Mouse (Mus musculus): ENCODE data around the gene Cyp4f18. TPM values are rescaled to one million over a fixed set of nuclear protein-coding genes. Genes with fewer than 3 reads are reported as not detected.
"Not testable (repeated sequence)": the region's sequence is repeated elsewhere in the genome, so short reads cannot be mapped to it uniquely, and the experiment has no call there.

Cyp4f18 gene
- polyA plus RNA-seq, 1 experiment from 2014 or later = 0.73 TPM

GRCm38 (mm10) chr8:71961796-71962195 lies 47.6 kb downstream of the Cyp4f18 start:
- no peak overlapping the region for H3K4me3 ChIP-seq (ENCODE audit: control insufficient read depth in 1 of 2, insufficient read depth in 1 of 2, low read depth in 1 of 2, low read length in 2 of 2)
- no peaks in the 10 kb centered on the region for H3K27me3 ChIP-seq (ENCODE audit: control insufficient read depth, insufficient read depth, low read length)
- H3K4me1 ChIP-seq (ENCODE audit: control insufficient read depth in 2 of 2, insufficient read depth in 2 of 2, low read length in 2 of 2) = peaks cover 0 to 4% of the 10 kb centered on the region in 2 experiments; a peak in 1 of 4 replicates
- no peak for ATAC-seq (ENCODE audit: insufficient number of reproducible peaks, insufficient read depth, low FRiP score, low read depth)
- H3K27ac ChIP-seq (replicated peaks in 1 of 2; ENCODE audit: control insufficient read depth in 1 of 2, insufficient read depth in 1 of 2, low read depth in 2 of 2, low read length in 2 of 2) = no peak overlapping the region
- H3K9me3 ChIP-seq (ENCODE audit: control insufficient read depth, low read length) = peaks cover 5% of the 10 kb centered on the region; the same call in 1 of the 2 replicates
- peaks cover 22% of the 10 kb centered on the region for H3K36me3 ChIP-seq (ENCODE audit: control insufficient read depth, insufficient read depth, low read length)
- no peak overlapping the region for H3K9ac ChIP-seq (ENCODE audit: low read length)
- WGBS = 84% methylated on average over 5 of the region's 5 CpGs
- no peak overlapping the region for H3K4me2 ChIP-seq (ENCODE audit: low read length)

- Histone ChIP-seq H3K27me3 (ENCODE audit: control insufficient read depth, insufficient read depth, low read length) (no peaks in the 10 kb centered on the region), H3K9me3 (ENCODE audit: control insufficient read depth, low read length) (no peaks in the 10 kb centered on the region), H3K4me2 (ENCODE audit: low read length) (no peak overlapping the region), H3K36me3 (ENCODE audit: control insufficient read depth, insufficient read depth, low read length) (peaks cover 9% of the 10 kb centered on the region), H3K9ac (ENCODE audit: low read length) (no peak overlapping the region), H3K27ac (replicated peaks in 1 of 2; ENCODE audit: control insufficient read depth in 1 of 2, insufficient read depth in 1 of 2, low read depth in 2 of 2, low read length in 2 of 2) (no peak overlapping the region), H3K4me1 (ENCODE audit: control insufficient read depth in 2 of 2, insufficient read depth in 2 of 2, low read length in 2 of 2) (peaks cover 0 to 4% of the 10 kb centered on the region in 2 experiments; a peak in 1 of 4 replicates), H3K4me3 (ENCODE audit: control insufficient read depth in 1 of 2, insufficient read depth in 1 of 2, low read depth in 1 of 2, low read length in 2 of 2) (no peak overlapping the region)
- ATAC-seq (ENCODE audit: insufficient number of reproducible peaks, insufficient read depth, low FRiP score, low read depth) = no peak
Observed at GRCm38 (mm10) chr8:71960483-71960882, 48.9 kb downstream of the Cyp4f18 start.

GRCm38 (mm10) chr8:71954666-71955065 lies 54.8 kb downstream of the Cyp4f18 start:
- Histone ChIP-seq H3K4me1 (ENCODE audit: control insufficient read depth in 2 of 2, insufficient read depth in 2 of 2, low read length in 2 of 2) (peaks cover 3 to 18% of the 10 kb centered on the region in 2 experiments; a peak in 3 of 4 replicates), H3K27ac (replicated peaks in 1 of 2; ENCODE audit: control insufficient read depth in 1 of 2, insufficient read depth in 1 of 2, low read depth in 2 of 2, low read length in 2 of 2) (no peak overlapping the region), H3K27me3 (ENCODE audit: control insufficient read depth, insufficient read depth, low read length) (no peaks in the 10 kb centered on the region), H3K36me3 (ENCODE audit: control insufficient read depth, insufficient read depth, low read length) (peaks cover 11% of the 10 kb centered on the region), H3K9ac (ENCODE audit: low read length) (no peak overlapping the region), H3K4me2 (ENCODE audit: low read length) (no peak overlapping the region), H3K4me3 (ENCODE audit: control insufficient read depth in 1 of 2, insufficient read depth in 1 of 2, low read depth in 1 of 2, low read length in 2 of 2) (no peak overlapping the region), H3K9me3 (ENCODE audit: control insufficient read depth, low read length) (0 out of 2 replicates have a peak, but pooled peaks cover 3% of the 10 kb centered on the region)
- ATAC-seq (ENCODE audit: insufficient number of reproducible peaks, insufficient read depth, low FRiP score, low read depth) = no peak
- WGBS = 97% methylated on average over 9 of the region's 9 CpGs

- 92% methylated on average over 16 of the region's 16 CpGs for WGBS
- not testable (repeated sequence) for H3K4me2 ChIP-seq (ENCODE audit: low read length); H3K9ac ChIP-seq (ENCODE audit: low read length); ATAC-seq (ENCODE audit: insufficient number of reproducible peaks, insufficient read depth, low FRiP score, low read depth); H3K27me3 ChIP-seq (ENCODE audit: control insufficient read depth, insufficient read depth, low read length); H3K4me3 ChIP-seq (ENCODE audit: control insufficient read depth in 1 of 2, insufficient read depth in 1 of 2, low read depth in 1 of 2, low read length in 2 of 2); H3K9me3 ChIP-seq (ENCODE audit: control insufficient read depth, low read length); H3K27ac ChIP-seq (replicated peaks in 1 of 2; ENCODE audit: control insufficient read depth in 1 of 2, insufficient read depth in 1 of 2, low read depth in 2 of 2, low read length in 2 of 2)
- H3K36me3 ChIP-seq (ENCODE audit: control insufficient read depth, insufficient read depth, low read length) = peaks cover 11% of the 10 kb centered on the region
- H3K4me1 ChIP-seq (ENCODE audit: control insufficient read depth in 2 of 2, insufficient read depth in 2 of 2, low read length in 2 of 2) = peaks cover 3 to 18% of the 10 kb centered on the region in 2 experiments; a peak in 3 of 4 replicates
Observed at GRCm38 (mm10) chr8:71952961-71953700, 56.3 kb downstream of the Cyp4f18 start.

- 83% methylated on average over 1 of the region's 1 CpGs for WGBS
Observed at GRCm38 (mm10) chr8:71952489-71952888, 56.9 kb downstream of the Cyp4f18 start.

GRCm38 (mm10) chr8:71951436-71952161 lies 57.8 kb downstream of the Cyp4f18 start:
- no peak for ATAC-seq (ENCODE audit: insufficient number of reproducible peaks, insufficient read depth, low FRiP score, low read depth)
- WGBS = 34% methylated on average over 13 of the region's 14 CpGs
- Histone ChIP-seq H3K27me3 (ENCODE audit: control insufficient read depth, insufficient read depth, low read length) (no peaks in the 10 kb centered on the region), H3K27ac (replicated peaks in 1 of 2; ENCODE audit: control insufficient read depth in 1 of 2, insufficient read depth in 1 of 2, low read depth in 2 of 2, low read length in 2 of 2) (0 out of 4 replicates have a peak overlapping the region, but pooled peaks of 1 of the 2 experiments have one; percentile 86), H3K4me1 (ENCODE audit: control insufficient read depth in 2 of 2, insufficient read depth in 2 of 2, low read length in 2 of 2) (peaks cover 3 to 18% of the 10 kb centered on the region in 2 experiments; a peak in 3 of 4 replicates), H3K9ac (ENCODE audit: low read length) (peak overlapping the region; percentile 88), H3K4me3 (ENCODE audit: control insufficient read depth in 1 of 2, insufficient read depth in 1 of 2, low read depth in 1 of 2, low read length in 2 of 2) (peak overlapping the region; percentile 78 to 88), H3K4me2 (ENCODE audit: low read length) (peak overlapping the region; percentile 80), H3K9me3 (ENCODE audit: control insufficient read depth, low read length) (0 out of 2 replicates have a peak, but pooled peaks cover 3% of the 10 kb centered on the region), H3K36me3 (ENCODE audit: control insufficient read depth, insufficient read depth, low read length) (peaks cover 11% of the 10 kb centered on the region)

More at GRCm38 (mm10) chr8:71952489-71952888, 56.9 kb downstream of the Cyp4f18 start:
- Histone ChIP-seq H3K9me3 (ENCODE audit: control insufficient read depth, low read length) (0 out of 2 replicates have a peak, but pooled peaks cover 3% of the 10 kb centered on the region), H3K9ac (ENCODE audit: low read length) (no peak overlapping the region; the same call in 1 of the 2 replicates), H3K36me3 (ENCODE audit: control insufficient read depth, insufficient read depth, low read length) (peaks cover 11% of the 10 kb centered on the region), H3K27ac (replicated peaks in 1 of 2; ENCODE audit: control insufficient read depth in 1 of 2, insufficient read depth in 1 of 2, low read depth in 2 of 2, low read length in 2 of 2) (no peak overlapping the region), H3K4me2 (ENCODE audit: low read length) (no peak overlapping the region), H3K4me1 (ENCODE audit: control insufficient read depth in 2 of 2, insufficient read depth in 2 of 2, low read length in 2 of 2) (peaks cover 3 to 18% of the 10 kb centered on the region in 2 experiments; a peak in 3 of 4 replicates), H3K4me3 (ENCODE audit: control insufficient read depth in 1 of 2, insufficient read depth in 1 of 2, low read depth in 1 of 2, low read length in 2 of 2) (no peak overlapping the region), H3K27me3 (ENCODE audit: control insufficient read depth, insufficient read depth, low read length) (no peaks in the 10 kb centered on the region)
- no peak for ATAC-seq (ENCODE audit: insufficient number of reproducible peaks, insufficient read depth, low FRiP score, low read depth)

GRCm38 (mm10) chr8:71950482-71951221 lies 58.8 kb downstream of the Cyp4f18 start, which contains the start of gene Zfp961:
Gene Zfp961, plus strand, starts transcription at chr8:71951038.
- peak; percentile 100 for ATAC-seq (ENCODE audit: insufficient number of reproducible peaks, insufficient read depth, low FRiP score, low read depth)
- Histone ChIP-seq H3K9me3 (ENCODE audit: control insufficient read depth, low read length) (0 out of 2 replicates have a peak, but pooled peaks cover 3% of the 10 kb centered on the region), H3K9ac (ENCODE audit: low read length) (peak within 1 kb of the TSS; percentile 88), H3K4me3 (ENCODE audit: control insufficient read depth in 1 of 2, insufficient read depth in 1 of 2, low read depth in 1 of 2, low read length in 2 of 2) (peak within 1 kb of the TSS; percentile 78 to 88), H3K27me3 (ENCODE audit: control insufficient read depth, insufficient read depth, low read length) (no peaks in the 10 kb centered on the region), H3K4me1 (ENCODE audit: control insufficient read depth in 2 of 2, insufficient read depth in 2 of 2, low read length in 2 of 2) (peaks cover 3 to 18% of the 10 kb centered on the region in 2 experiments; a peak in 3 of 4 replicates), H3K4me2 (ENCODE audit: low read length) (peak within 1 kb of the TSS; percentile 80), H3K36me3 (ENCODE audit: control insufficient read depth, insufficient read depth, low read length) (peaks cover 11% of the 10 kb centered on the region), H3K27ac (replicated peaks in 1 of 2; ENCODE audit: control insufficient read depth in 1 of 2, insufficient read depth in 1 of 2, low read depth in 2 of 2, low read length in 2 of 2) (peak within 1 kb of the TSS; percentile 86 to 92)
- WGBS = 4% methylated on average over 34 of the region's 34 CpGs
